Comparison of ENCODE assay signal across 19 mouse cellular contexts in genomic region chr15:62191641-62192040, GRCm38 (mm10).
"Had no signal": no experiment of that assay in that cellular context is flagged by ENCODE, and none has a peak within 500 bp of the region (broad histone marks: within the 10 kb centered on the region; RNA-seq: fewer than 3 reads in every experiment).

No protein-coding gene starts in this region.

- H3K36me3 ChIP-seq: intestine, embryonic 15.5 days; kidney, embryonic 15.5 days; limb, embryonic 12.5 days; limb, embryonic 15.5 days had no signal

- H3K27ac ChIP-seq: intestine, embryonic 15.5 days; kidney, embryonic 15.5 days; limb, embryonic 12.5 days; limb, embryonic 15.5 days; stomach, postnatal 0 days had no signal

- ATAC-seq: intestine, embryonic 15.5 days had no signal

- H3K4me3 ChIP-seq: intestine, embryonic 15.5 days; kidney, embryonic 15.5 days; limb, embryonic 12.5 days; limb, embryonic 15.5 days had no signal

- H3K4me2 ChIP-seq: intestine, embryonic 15.5 days; kidney, embryonic 15.5 days; limb, embryonic 12.5 days; limb, embryonic 15.5 days; midbrain, embryonic 11.5 days had no signal

- H3K27me3 ChIP-seq: intestine, embryonic 15.5 days; kidney, embryonic 15.5 days; limb, embryonic 12.5 days; limb, embryonic 15.5 days had no signal

- H3K4me1 ChIP-seq: intestine, embryonic 15.5 days; kidney, embryonic 15.5 days; limb, embryonic 12.5 days; limb, embryonic 15.5 days had no signal

- DNase-seq: kidney, adult 11 months; kidney, adult 8-10 months; kidney, postnatal 10 days; kidney, postnatal 36 days; layer of hippocampus, postnatal 36 days; left cerebral cortex, postnatal 4 days; lung, adult 2 months; lung, postnatal 14 days; lung, postnatal 4 days; midbrain, embryonic 14.5 days; thymus, adult 2 months; thymus, postnatal 14 days; thymus, postnatal 4 days had no signal

- H3K9ac ChIP-seq: intestine, embryonic 15.5 days; kidney, embryonic 15.5 days; limb, embryonic 12.5 days; limb, embryonic 15.5 days had no signal

- H3K9me3 ChIP-seq: intestine, embryonic 15.5 days; kidney, embryonic 15.5 days; limb, embryonic 12.5 days; limb, embryonic 15.5 days had no signal
